Mouse (Mus musculus): ENCODE data around the gene Slco4a1. TPM values are rescaled to one million over a fixed set of nuclear protein-coding genes. Genes with fewer than 3 reads are reported as not detected.

Slco4a1 gene
- polyA plus RNA-seq, 1 experiment from 2014 or later, result 4.1 TPM

- H3K27ac ChIP-seq, result no peak overlapping the region
- no peaks in the 10 kb centered on the region for H3K9me3 ChIP-seq
- H3K36me3 ChIP-seq (replicated peaks), result no peaks in the 10 kb centered on the region
- no peak overlapping the region for H3K4me3 ChIP-seq (replicated peaks)
- no peak overlapping the region for H3K9ac ChIP-seq
- WGBS, result 71% methylated on average over 10 of the region's 10 CpGs
- no peak overlapping the region for H3K4me2 ChIP-seq
- no peaks in the 10 kb centered on the region for H3K27me3 ChIP-seq
- no peak for ATAC-seq (ENCODE audit: low FRiP score)
- H3K4me1 ChIP-seq, result no peaks in the 10 kb centered on the region
These were observed 23.3 kb upstream of the Slco4a1 start for GRCm38 (mm10) chr2:180432751-180433150.

GRCm38 (mm10) chr2:180433350-180433749 is 22.7 kb upstream of the Slco4a1 start:
- Histone ChIP-seq H3K9me3 (no peaks in the 10 kb centered on the region), H3K4me2 (no peak overlapping the region), H3K36me3 (replicated peaks) (no peaks in the 10 kb centered on the region), H3K27ac (no peak overlapping the region), H3K27me3 (no peaks in the 10 kb centered on the region), H3K9ac (no peak overlapping the region), H3K4me3 (replicated peaks) (no peak overlapping the region), H3K4me1 (no peaks in the 10 kb centered on the region)
- ATAC-seq (ENCODE audit: low FRiP score), result no peak
- 83% methylated on average over 7 of the region's 7 CpGs for WGBS

GRCm38 (mm10) chr2:180435341-180435926 is 20.6 kb upstream of the Slco4a1 start:
- Histone ChIP-seq H3K4me2 (no peak overlapping the region), H3K36me3 (replicated peaks) (no peaks in the 10 kb centered on the region), H3K27me3 (no peaks in the 10 kb centered on the region), H3K9ac (no peak overlapping the region), H3K4me3 (replicated peaks) (no peak overlapping the region), H3K4me1 (peaks cover 4% of the 10 kb centered on the region), H3K9me3 (no peaks in the 10 kb centered on the region), H3K27ac (no peak overlapping the region)
- ATAC-seq (ENCODE audit: low FRiP score), result no peak
- 83% methylated on average over 4 of the region's 4 CpGs for WGBS

GRCm38 (mm10) chr2:180437149-180437864 is 18.7 kb upstream of the Slco4a1 start:
- H3K27me3 ChIP-seq, result no peaks in the 10 kb centered on the region; the same call in 1 of the 2 replicates
- WGBS, result 85% methylated on average over 5 of the region's 5 CpGs

GRCm38 (mm10) chr2:180439791-180440190 is 16.3 kb upstream of the Slco4a1 start:
- no peaks in the 10 kb centered on the region for H3K36me3 ChIP-seq (replicated peaks)
- H3K27me3 ChIP-seq, result peaks cover 5% of the 10 kb centered on the region
- H3K4me1 ChIP-seq, result peaks cover 14% of the 10 kb centered on the region
- H3K4me2 ChIP-seq, result no peak overlapping the region
- H3K4me3 ChIP-seq (replicated peaks), result no peak overlapping the region
- 82% methylated on average over 3 of the region's 3 CpGs for WGBS
- no peak for ATAC-seq (ENCODE audit: low FRiP score)
- H3K9me3 ChIP-seq, result no peaks in the 10 kb centered on the region
- no peak overlapping the region for H3K27ac ChIP-seq
- H3K9ac ChIP-seq, result no peak overlapping the region

More at GRCm38 (mm10) chr2:180437149-180437864, 18.7 kb upstream of the Slco4a1 start:
- no peak overlapping the region for H3K4me2 ChIP-seq
- H3K4me3 ChIP-seq (replicated peaks), result no peak overlapping the region
- H3K9me3 ChIP-seq, result no peaks in the 10 kb centered on the region
- no peak overlapping the region for H3K27ac ChIP-seq
- no peaks in the 10 kb centered on the region for H3K36me3 ChIP-seq (replicated peaks)
- ATAC-seq (ENCODE audit: low FRiP score), result no peak
- no peak overlapping the region for H3K9ac ChIP-seq
- peaks cover 14% of the 10 kb centered on the region for H3K4me1 ChIP-seq

- no peak for ATAC-seq (ENCODE audit: low FRiP score)
These were observed 15.3 kb upstream of the Slco4a1 start for GRCm38 (mm10) chr2:180440596-180441332.

GRCm38 (mm10) chr2:180442061-180442460 is 14.0 kb upstream of the Slco4a1 start:
- peaks cover 5% of the 10 kb centered on the region for H3K27me3 ChIP-seq
- no peaks in the 10 kb centered on the region for H3K36me3 ChIP-seq (replicated peaks)
- no peak overlapping the region for H3K4me2 ChIP-seq
- H3K4me1 ChIP-seq, result peaks cover 26% of the 10 kb centered on the region
- no peak for ATAC-seq (ENCODE audit: low FRiP score)
- no peak overlapping the region for H3K9ac ChIP-seq
- no peak overlapping the region for H3K27ac ChIP-seq
- WGBS, result 84% methylated on average over 5 of the region's 5 CpGs
- H3K9me3 ChIP-seq, result no peaks in the 10 kb centered on the region
- H3K4me3 ChIP-seq (replicated peaks), result no peak overlapping the region

More at GRCm38 (mm10) chr2:180440596-180441332, 15.3 kb upstream of the Slco4a1 start:
- H3K9me3 ChIP-seq, result no peaks in the 10 kb centered on the region
- 32% methylated on average over 9 of the region's 9 CpGs for WGBS
- H3K36me3 ChIP-seq (replicated peaks), result no peaks in the 10 kb centered on the region
- H3K27ac ChIP-seq, result no peak overlapping the region
- H3K27me3 ChIP-seq, result peaks cover 5% of the 10 kb centered on the region
- peaks cover 21% of the 10 kb centered on the region for H3K4me1 ChIP-seq
- H3K9ac ChIP-seq, result no peak overlapping the region
- no peak overlapping the region for H3K4me2 ChIP-seq
- no peak overlapping the region for H3K4me3 ChIP-seq (replicated peaks)

- Histone ChIP-seq H3K27ac (no peak overlapping the region), H3K4me3 (replicated peaks) (no peak overlapping the region), H3K4me1 (peaks cover 28% of the 10 kb centered on the region), H3K4me2 (no peak overlapping the region), H3K9me3 (no peaks in the 10 kb centered on the region), H3K9ac (no peak overlapping the region), H3K27me3 (peaks cover 5% of the 10 kb centered on the region), H3K36me3 (replicated peaks) (no peaks in the 10 kb centered on the region)
- 62% methylated on average over 7 of the region's 7 CpGs for WGBS
- no peak for ATAC-seq (ENCODE audit: low FRiP score)
These were observed 12.2 kb upstream of the Slco4a1 start for GRCm38 (mm10) chr2:180443861-180444260.

- ATAC-seq (ENCODE audit: low FRiP score), result no peak
- WGBS, result 46% methylated on average over 9 of the region's 9 CpGs
- Histone ChIP-seq H3K27me3 (peaks cover 9% of the 10 kb centered on the region), H3K27ac (no peak overlapping the region), H3K4me3 (replicated peaks) (no peak overlapping the region), H3K4me1 (peaks cover 27% of the 10 kb centered on the region), H3K9ac (no peak overlapping the region), H3K36me3 (replicated peaks) (no peaks in the 10 kb centered on the region), H3K4me2 (no peak overlapping the region), H3K9me3 (no peaks in the 10 kb centered on the region)
These were observed 10.9 kb upstream of the Slco4a1 start for GRCm38 (mm10) chr2:180444957-180445785.

- H3K4me1 ChIP-seq, result peaks cover 19% of the 10 kb centered on the region; the same call in 1 of the 2 replicates
- H3K4me2 ChIP-seq, result no peak overlapping the region
- no peak overlapping the region for H3K4me3 ChIP-seq (replicated peaks)
- no peak for ATAC-seq (ENCODE audit: low FRiP score)
- no peak overlapping the region for H3K9ac ChIP-seq
- H3K36me3 ChIP-seq (replicated peaks), result no peaks in the 10 kb centered on the region
- H3K27me3 ChIP-seq, result peaks cover 9% of the 10 kb centered on the region
- no peaks in the 10 kb centered on the region for H3K9me3 ChIP-seq
- WGBS, result 90% methylated on average over 1 of the region's 1 CpGs
- H3K27ac ChIP-seq, result no peak overlapping the region
These were observed 10.1 kb upstream of the Slco4a1 start for GRCm38 (mm10) chr2:180445962-180446361.

- Histone ChIP-seq H3K27me3 (peaks cover 9% of the 10 kb centered on the region), H3K27ac (no peak overlapping the region), H3K4me1 (peaks cover 14% of the 10 kb centered on the region; the same call in 1 of the 2 replicates), H3K9ac (no peak overlapping the region), H3K9me3 (no peaks in the 10 kb centered on the region), H3K4me2 (no peak overlapping the region), H3K4me3 (replicated peaks) (no peak overlapping the region), H3K36me3 (replicated peaks) (no peaks in the 10 kb centered on the region)
- no peak for ATAC-seq (ENCODE audit: low FRiP score)
- WGBS, result 82% methylated on average over 5 of the region's 5 CpGs
These were observed 7.0 kb upstream of the Slco4a1 start for GRCm38 (mm10) chr2:180449007-180449406.

GRCm38 (mm10) chr2:180450529-180450928 is 5.5 kb upstream of the Slco4a1 start:
- no peak overlapping the region for H3K27ac ChIP-seq
- H3K4me3 ChIP-seq (replicated peaks), result no peak overlapping the region
- no peaks in the 10 kb centered on the region for H3K9me3 ChIP-seq
- H3K27me3 ChIP-seq, result peaks cover 20% of the 10 kb centered on the region
- H3K4me2 ChIP-seq, result no peak overlapping the region
- H3K36me3 ChIP-seq (replicated peaks), result no peaks in the 10 kb centered on the region
- H3K4me1 ChIP-seq, result peaks cover 11% of the 10 kb centered on the region
- 81% methylated on average over 5 of the region's 5 CpGs for WGBS
- ATAC-seq (ENCODE audit: low FRiP score), result no peak
- no peak overlapping the region for H3K9ac ChIP-seq
